Mouse (Mus musculus): ENCODE results near the gene Exoc8. TPM values are rescaled to one million over a fixed set of nuclear protein-coding genes. Genes with fewer than 3 reads are reported as not detected.

Gene Exoc8
- total RNA-seq, 2 experiments from 2014 or later = 19.7 to 20.2 TPM

- intact Hi-C loops (cut with DNase I) = no loop called here
- no peak for DNase-seq
These were observed 34.3 kb downstream of the Exoc8 start for GRCm38 (mm10) chr8:124863163-124863677.

GRCm38 (mm10) chr8:124862321-124863162, 35.0 kb downstream of the Exoc8 start, which contains the start of the genes Gnpat and 2810004N23Rik:
Gnpat (plus strand) TSS chr8:124863033.
2810004N23Rik (minus strand) TSS chr8:124863120.
- DNase-seq = peak; percentile 96 to 97
- intact Hi-C loops (cut with DNase I) = no loop called here

- intact Hi-C loops (cut with DNase I) = no loop called here
- DNase-seq = peak in 1 of 2 experiments; percentile 43
These were observed 37.3 kb downstream of the Exoc8 start for GRCm38 (mm10) chr8:124860188-124860587.

GRCm38 (mm10) chr8:124859466-124859865, 38.0 kb downstream of the Exoc8 start:
- DNase-seq = peak; percentile 29 to 52

GRCm38 (mm10) chr8:124853511-124853910, 44.0 kb downstream of the Exoc8 start:
- intact Hi-C loops (cut with DNase I) = no loop called here
- no peak for DNase-seq

More at GRCm38 (mm10) chr8:124859466-124859865, 38.0 kb downstream of the Exoc8 start:
- intact Hi-C loops (cut with DNase I) = no loop called here

GRCm38 (mm10) chr8:124845573-124845972, 51.9 kb downstream of the Exoc8 start:
- no peak for DNase-seq
- intact Hi-C loops (cut with DNase I) = no loop called here

- DNase-seq = no peak
- intact Hi-C loops (cut with DNase I) = no loop called here
These were observed 52.4 kb downstream of the Exoc8 start for GRCm38 (mm10) chr8:124845131-124845530.

Other genes starting within 250 kb of the Exoc8 start
- 100 to 1,000 TPM in 1 of 2 experiments, 10 to 100 TPM in 1; 85.6 to 103 TPM for gene 2310022B05Rik, start 234.3 kb downstream of the Exoc8 start, total RNA-seq (2021)
- gene Ttc13, start 175.7 kb downstream of the Exoc8 start, total RNA-seq (2021) = 10 to 100 TPM; 19.3 to 19.9 TPM
- 1 to 10 TPM; 5.4 TPM for gene Arv1, start 175.6 kb downstream of the Exoc8 start, total RNA-seq (2021)
- gene Fam89a, start 145.9 kb downstream of the Exoc8 start, total RNA-seq (2021) = 1 to 10 TPM; 1.8 to 1.9 TPM
- gene Trim67, start 104.6 kb downstream of the Exoc8 start, total RNA-seq (2021) = under 1 TPM; 0.37 to 0.84 TPM
- 100 to 1,000 TPM; 148 to 164 TPM for gene Gnpat, start 34.7 kb downstream of the Exoc8 start, total RNA-seq (2021)
- 10 to 100 TPM; 36.4 to 37.8 TPM for gene 2810004N23Rik, start 34.6 kb downstream of the Exoc8 start, total RNA-seq (2021)
- 10 to 100 TPM; 14.2 to 15.1 TPM for gene Sprtn, start 181 bp upstream of the Exoc8 start, total RNA-seq (2021)
- 100 to 1,000 TPM; 178 to 190 TPM for gene Egln1, start 51.6 kb upstream of the Exoc8 start, total RNA-seq (2021)
- gene Tsnax, start 115.3 kb upstream of the Exoc8 start, total RNA-seq (2021) = 10 to 100 TPM; 74.0 to 74.1 TPM
- gene Disc1, start 156.5 kb upstream of the Exoc8 start, total RNA-seq (2021) = 1 to 10 TPM; 3.1 to 3.9 TPM

Measured in heart, postnatal 14 days (tissue).